Mouse (Mus musculus) v-Abl transformed pro-B cells (cell line): ENCODE data around the gene Fhod1.

Experiments
- in situ Hi-C, 2 experiments: fragments of 400-800 bp; cut with MboI; formaldehyde crosslinking; loops; one replicate each; pipeline ENCODE4 v1.15.1; 2025; ENCODE audit not compliant: unreplicated experiment in 2 of 2

Fhod1 gene

GRCm38 (mm10) chr8:105326141-105326672 is 21.5 kb downstream of the Fhod1 start, which contains the start of the genes Lrrc29 and Tmem208:
Lrrc29 (minus strand) TSS chr8:105326278.
Tmem208 (plus strand) TSS chr8:105326354.
- in situ Hi-C loops = loop anchor here in 1 of 2 experiments (25.0 kb wide), 1 partner anchor 836 kb away; the partner anchor contains the start of genes Pla2g15 and Slc7a6

GRCm38 (mm10) chr8:105325641-105326093 is 22.1 kb downstream of the Fhod1 start:
- in situ Hi-C loops = loop anchor here in 1 of 2 experiments (25.0 kb wide), 1 partner anchor 837 kb away; the partner anchor contains the start of genes Pla2g15 and Slc7a6

GRCm38 (mm10) chr8:105323183-105323582 is 24.6 kb downstream of the Fhod1 start:
- in situ Hi-C loops = no loop called here

GRCm38 (mm10) chr8:105318662-105319190 is 29.0 kb downstream of the Fhod1 start:
- in situ Hi-C loops = no loop called here

GRCm38 (mm10) chr8:105317941-105318340 is 29.8 kb downstream of the Fhod1 start:
- in situ Hi-C loops = no loop called here

- in situ Hi-C loops = no loop called here
Observed at GRCm38 (mm10) chr8:105315073-105315769, 32.5 kb downstream of the Fhod1 start.

GRCm38 (mm10) chr8:105313622-105314402 is 33.9 kb downstream of the Fhod1 start:
- in situ Hi-C loops = no loop called here

GRCm38 (mm10) chr8:105312891-105313481 is 34.8 kb downstream of the Fhod1 start:
- in situ Hi-C loops = no loop called here

GRCm38 (mm10) chr8:105311718-105312117 is 36.0 kb downstream of the Fhod1 start:
- in situ Hi-C loops = no loop called here

GRCm38 (mm10) chr8:105310118-105310517 is 37.6 kb downstream of the Fhod1 start:
- in situ Hi-C loops = no loop called here

GRCm38 (mm10) chr8:105309142-105309847 is 38.5 kb downstream of the Fhod1 start:
- in situ Hi-C loops = no loop called here

GRCm38 (mm10) chr8:105308428-105308827 is 39.3 kb downstream of the Fhod1 start:
- in situ Hi-C loops = no loop called here

GRCm38 (mm10) chr8:105307670-105308069 is 40.1 kb downstream of the Fhod1 start:
- in situ Hi-C loops = no loop called here

- in situ Hi-C loops = no loop called here
Observed at GRCm38 (mm10) chr8:105306146-105306691, 41.5 kb downstream of the Fhod1 start.

GRCm38 (mm10) chr8:105305211-105306145 is 42.3 kb downstream of the Fhod1 start, which contains the start of gene Elmo3:
Elmo3 (plus strand) TSS chr8:105305601.
- in situ Hi-C loops = no loop called here

- in situ Hi-C loops = no loop called here
Observed at GRCm38 (mm10) chr8:105304325-105305210, 43.2 kb downstream of the Fhod1 start.

- in situ Hi-C loops = no loop called here
Observed at GRCm38 (mm10) chr8:105303874-105304273, 43.9 kb downstream of the Fhod1 start.
